Mouse (Mus musculus) spleen, postnatal 4 days (tissue): ENCODE measurements around the gene Adat2.

Experiments used
- DNase-seq, 2 experiments: peaks; one replicate each; pipeline ENCODE4 v3.0.0; 2022; ENCODE audit warnings: low spot score in 2 of 2

Adat2 gene

GRCm38 (mm10) chr10:13552646-13553497 is at the start of gene Adat2, which contains the start of gene Pex3:
TSS of gene Adat2 (plus strand) at chr10:13552894.
TSS of gene Pex3 (minus strand) at chr10:13553142.
- peak; percentile 91 to 97 for DNase-seq

- no peak for DNase-seq
Measured at GRCm38 (mm10) chr10:13521857-13522256, 30.8 kb upstream of the Adat2 start.

GRCm38 (mm10) chr10:13528155-13528554 is 24.5 kb upstream of the Adat2 start:
- DNase-seq, result no peak

- DNase-seq, result no peak
Measured at GRCm38 (mm10) chr10:13534751-13535150, 17.9 kb upstream of the Adat2 start.

GRCm38 (mm10) chr10:13536706-13537105 is 16.0 kb upstream of the Adat2 start:
- DNase-seq, result no peak

GRCm38 (mm10) chr10:13539769-13540333 is 12.8 kb upstream of the Adat2 start:
- no peak for DNase-seq

GRCm38 (mm10) chr10:13541721-13542120 is 11.0 kb upstream of the Adat2 start:
- DNase-seq, result no peak

GRCm38 (mm10) chr10:13553498-13553985 is 848 bp downstream of the Adat2 start:
- no peak for DNase-seq

- no peak for DNase-seq
Measured at GRCm38 (mm10) chr10:13554316-13554715, 1.6 kb downstream of the Adat2 start.

- no peak for DNase-seq
Measured at GRCm38 (mm10) chr10:13560014-13560674, 7.5 kb downstream of the Adat2 start.

GRCm38 (mm10) chr10:13564364-13565079 is 11.8 kb downstream of the Adat2 start:
- DNase-seq, result peak; percentile 48 to 80

GRCm38 (mm10) chr10:13565080-13565448 is 12.4 kb downstream of the Adat2 start:
- no peak for DNase-seq

GRCm38 (mm10) chr10:13566393-13566792 is 13.7 kb downstream of the Adat2 start:
- DNase-seq, result no peak

- no peak for DNase-seq
Measured at GRCm38 (mm10) chr10:13569818-13570217, 17.1 kb downstream of the Adat2 start.

GRCm38 (mm10) chr10:13570697-13571538 is 18.2 kb downstream of the Adat2 start:
- DNase-seq, result peak in 1 of 2 experiments; percentile 44

GRCm38 (mm10) chr10:13572003-13572402 is 19.3 kb downstream of the Adat2 start:
- no peak for DNase-seq

- DNase-seq, result no peak
Measured at GRCm38 (mm10) chr10:13572410-13572809, 19.7 kb downstream of the Adat2 start.

GRCm38 (mm10) chr10:13577123-13577522 is 24.4 kb downstream of the Adat2 start:
- no peak for DNase-seq

GRCm38 (mm10) chr10:13587914-13588313 is 35.2 kb downstream of the Adat2 start:
- no peak for DNase-seq

GRCm38 (mm10) chr10:13592196-13592595 is 39.5 kb downstream of the Adat2 start:
- no peak for DNase-seq

- DNase-seq, result no peak
Measured at GRCm38 (mm10) chr10:13593529-13593928, 40.8 kb downstream of the Adat2 start.
